Mouse (Mus musculus) embryo, embryonic 11 days (tissue): ENCODE measurements around the gene Ltbp1.

ENCODE experiments used
- DNase-seq: peaks from one replicate; pipeline ENCODE4 v3.0.0-alpha.2; 2015

The Ltbp1 gene

DNA sequence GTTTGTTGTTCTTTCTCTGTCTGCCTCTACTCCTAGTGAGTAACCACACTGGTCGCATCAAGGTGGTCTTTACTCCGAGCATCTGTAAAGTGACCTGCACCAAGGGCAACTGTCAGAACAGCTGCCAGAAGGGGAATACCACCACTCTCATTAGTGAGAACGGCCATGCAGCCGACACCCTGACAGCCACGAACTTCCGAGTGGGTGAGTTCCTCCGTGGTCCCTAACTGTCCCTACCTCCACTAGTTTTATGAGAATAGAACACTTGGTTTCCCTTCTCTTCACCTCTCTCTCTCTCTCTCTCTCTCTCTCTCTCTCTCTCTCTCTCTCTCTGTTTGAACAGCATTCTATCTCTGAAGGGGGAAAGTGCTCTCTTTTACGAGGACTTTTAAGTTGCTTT lies 173.6 kb downstream of the Ltbp1 start:
- DNase-seq: no peak

DNA sequence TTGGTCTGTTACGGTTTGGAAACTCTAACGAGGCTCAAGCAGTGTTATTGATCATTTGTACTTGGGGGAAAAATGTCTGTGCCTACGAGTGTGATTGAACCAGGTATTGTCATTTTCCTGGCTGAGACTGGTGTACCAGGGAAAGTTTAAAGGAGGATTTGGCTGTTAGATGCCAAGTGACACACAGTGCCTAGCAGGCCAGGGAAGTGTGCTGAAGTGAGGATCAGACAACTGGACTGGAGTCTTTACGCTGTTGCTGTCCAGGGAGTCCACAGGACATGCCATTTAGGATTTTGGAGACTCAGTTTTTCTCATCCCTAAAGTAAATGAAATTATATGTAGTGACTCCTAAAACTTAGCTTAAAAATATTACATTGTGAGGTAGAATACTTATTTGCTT lies 174.9 kb downstream of the Ltbp1 start:
- DNase-seq: no peak

DNA sequence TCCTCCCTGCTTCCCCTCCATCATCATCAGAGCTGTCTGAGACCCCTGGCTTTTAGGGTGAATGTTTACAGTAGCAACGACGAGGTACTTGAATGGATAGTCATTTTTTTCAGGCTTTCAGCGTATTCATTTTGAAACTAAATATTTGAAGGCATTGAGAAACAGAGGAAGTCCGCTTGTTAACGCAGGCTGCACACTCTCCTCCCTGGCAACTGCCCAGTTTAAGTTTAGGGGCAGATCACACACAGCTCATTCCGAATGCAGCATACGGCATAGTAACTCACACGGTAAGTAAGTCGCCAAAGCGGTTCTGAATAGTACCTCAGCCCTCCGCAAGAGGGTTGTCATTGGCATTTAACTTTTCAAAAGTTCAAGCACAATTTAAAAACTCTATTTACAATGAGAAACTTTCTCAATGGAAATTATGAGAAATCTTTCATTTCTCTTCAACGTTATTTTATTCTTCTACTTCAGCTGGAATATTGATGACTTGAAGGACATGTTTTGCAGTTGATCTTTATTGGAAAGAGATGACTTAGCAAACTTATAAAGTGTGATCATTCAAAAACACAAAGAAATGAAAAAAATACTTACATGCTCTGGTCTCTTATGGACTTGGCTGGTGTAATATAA lies 175.7 kb downstream of the Ltbp1 start:
- DNase-seq: no peak

DNA sequence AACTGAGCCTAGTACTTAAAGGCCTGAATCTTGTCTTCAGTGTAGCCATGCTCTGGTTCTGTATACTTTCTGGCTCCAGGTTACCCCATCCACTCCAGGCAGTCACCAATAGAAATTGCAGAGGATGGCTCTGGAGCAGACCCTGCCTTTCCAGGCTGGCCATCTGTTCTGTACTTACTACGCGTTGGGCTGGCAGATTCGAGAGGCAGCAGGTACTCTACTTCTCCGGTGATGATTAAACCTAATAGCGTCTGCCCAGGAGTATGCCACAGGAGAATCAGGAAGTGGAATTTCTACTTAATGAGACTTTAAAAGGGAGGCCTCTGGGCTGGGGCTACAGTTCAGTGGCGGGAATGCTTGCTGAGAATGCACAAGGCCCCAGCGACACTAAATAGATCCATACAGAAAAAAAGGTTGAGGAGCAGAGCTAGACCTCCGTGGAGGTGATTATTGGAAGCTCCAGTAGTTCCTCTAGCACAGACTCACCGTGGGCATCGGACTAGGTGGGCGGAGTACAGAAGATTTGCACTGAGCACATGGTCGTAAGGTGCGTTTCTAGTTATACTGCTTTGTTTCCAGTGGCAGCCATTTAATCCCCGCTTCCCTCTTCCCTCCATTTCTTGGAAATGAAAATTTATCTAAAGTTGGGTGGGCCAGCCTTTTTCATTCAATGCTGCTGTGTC lies 177.1 kb downstream of the Ltbp1 start:
- no peak for DNase-seq

DNA sequence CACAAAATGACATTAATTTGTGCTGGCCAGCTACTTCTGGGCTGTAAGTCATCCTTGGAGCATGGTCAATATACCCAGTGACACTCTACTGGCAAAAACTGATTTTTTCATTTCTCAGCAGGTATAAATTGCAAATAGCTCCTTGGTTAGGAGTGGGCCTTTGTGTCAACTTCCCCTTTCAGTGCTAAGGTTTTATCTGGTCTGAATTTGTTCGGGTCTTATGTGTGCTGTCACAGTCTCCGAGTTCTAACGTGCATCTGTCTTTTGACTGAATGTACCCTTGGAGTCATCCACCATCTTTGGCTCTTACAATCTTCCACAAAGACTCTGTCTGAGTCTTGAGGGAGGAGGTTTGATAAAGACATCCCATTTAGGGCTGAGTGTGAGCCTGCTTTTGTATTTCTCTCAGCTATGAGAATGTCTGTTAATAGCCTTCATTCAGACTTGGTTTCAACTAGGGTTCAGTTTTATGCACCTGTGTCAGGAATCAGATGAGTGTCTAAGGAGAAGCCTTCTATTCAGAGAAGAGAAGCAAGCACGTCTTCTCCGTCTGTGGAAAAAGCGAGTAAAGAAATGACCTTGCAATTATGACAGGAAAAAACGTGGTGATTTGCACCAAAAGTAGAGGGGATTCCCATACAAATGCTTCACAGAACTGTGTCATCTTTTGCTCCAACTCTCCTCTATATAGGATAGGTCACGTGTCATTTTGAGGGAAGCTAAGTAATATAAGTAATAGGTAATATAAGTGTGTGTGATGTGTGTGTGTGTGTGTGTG lies 181.6 kb downstream of the Ltbp1 start:
- DNase-seq: no peak

DNA sequence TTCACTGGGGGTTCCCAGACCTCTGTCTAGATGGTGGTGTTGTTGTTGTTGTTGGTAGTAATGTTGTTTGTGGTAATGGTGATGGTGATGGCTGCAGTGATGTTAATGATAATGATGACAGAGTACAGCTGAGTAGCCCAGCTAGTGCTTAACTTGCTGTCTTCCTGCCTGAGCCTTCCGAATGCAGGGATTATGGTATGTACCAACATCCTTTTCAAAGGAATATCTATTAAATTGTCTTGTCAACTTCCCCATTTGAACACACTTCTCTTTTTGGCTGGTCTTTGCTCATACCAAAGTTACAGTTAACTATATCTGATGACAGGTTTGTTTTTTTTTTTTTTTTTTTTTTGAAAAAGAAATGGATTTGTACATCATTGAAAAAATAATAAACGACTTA lies 191.6 kb downstream of the Ltbp1 start:
- DNase-seq: no peak

DNA sequence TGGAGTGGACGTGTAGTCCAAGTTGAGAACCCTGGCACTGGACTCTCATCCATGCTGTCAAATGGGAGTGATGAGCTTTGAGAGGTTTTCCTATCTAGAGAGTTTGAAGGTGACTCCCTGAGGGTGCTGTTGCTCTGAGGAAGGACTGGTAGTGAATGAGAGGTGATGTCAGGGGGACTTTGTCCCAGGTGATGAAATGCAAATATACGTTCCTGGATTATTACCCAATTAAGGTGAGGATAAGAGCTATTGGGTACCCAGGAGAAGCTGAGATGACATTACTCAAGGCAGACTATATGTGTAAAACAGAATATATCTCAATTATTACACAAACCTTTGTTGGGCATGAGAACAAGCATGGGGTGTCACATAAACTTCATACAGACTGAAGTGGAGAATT lies 193.4 kb downstream of the Ltbp1 start:
- no peak for DNase-seq

DNA sequence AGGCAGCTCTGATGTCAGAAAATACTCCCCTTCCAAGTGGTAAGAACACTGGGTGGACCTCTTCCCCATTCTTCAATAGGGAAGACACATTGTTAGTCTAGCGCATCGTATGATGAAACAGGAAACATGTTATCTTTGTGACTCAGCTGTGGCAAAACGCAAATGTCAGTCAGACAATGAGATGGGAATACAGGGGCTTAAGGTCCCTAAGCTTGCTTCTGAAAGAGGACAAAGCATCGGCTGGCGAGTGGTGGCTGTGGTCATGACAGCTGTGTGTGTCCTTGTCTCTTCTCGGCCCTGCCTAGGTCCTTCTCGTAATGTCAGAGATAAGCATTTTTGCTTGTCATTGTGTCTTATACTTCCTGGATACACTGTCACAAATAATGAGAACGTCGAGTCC lies 194.3 kb downstream of the Ltbp1 start:
- no peak for DNase-seq

DNA sequence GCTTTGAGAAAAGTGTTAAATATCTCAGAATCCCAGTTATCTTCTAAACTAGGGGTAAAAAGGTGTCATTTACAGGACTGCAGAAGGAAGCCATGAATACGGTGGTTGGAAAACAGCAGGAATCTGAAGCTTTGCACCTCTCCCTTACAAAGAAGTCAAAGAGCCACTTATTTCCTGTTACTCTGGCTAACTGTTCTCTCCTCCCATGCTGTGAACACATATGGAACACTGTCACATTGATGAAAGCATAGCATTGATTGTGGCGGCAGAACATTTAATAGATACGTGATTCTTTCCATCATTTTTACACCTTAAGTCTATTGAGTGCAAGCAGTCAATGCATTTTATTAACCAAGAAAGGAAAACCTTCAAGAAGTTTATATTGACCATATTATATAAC lies 196.9 kb downstream of the Ltbp1 start:
- DNase-seq: no peak

DNA sequence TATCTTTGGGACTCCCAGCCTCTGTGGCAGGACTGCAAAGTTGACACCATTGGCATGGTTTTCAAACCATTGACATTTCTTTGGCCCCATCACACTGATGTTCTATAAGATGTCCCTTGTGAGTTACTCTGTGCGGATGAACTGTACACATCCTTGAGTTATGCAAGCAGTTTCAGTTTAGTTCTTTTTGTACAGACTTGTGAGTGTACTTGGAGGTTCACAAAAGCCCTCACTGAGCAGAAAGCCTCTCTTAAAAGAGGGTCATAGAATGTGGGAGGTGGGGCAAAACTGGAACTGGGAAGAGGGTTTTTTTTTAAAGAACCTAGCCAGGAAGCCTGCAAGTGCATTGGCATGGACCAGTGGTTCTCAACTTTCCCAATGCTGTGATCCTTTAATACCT lies 198.7 kb downstream of the Ltbp1 start:
- no peak for DNase-seq

DNA sequence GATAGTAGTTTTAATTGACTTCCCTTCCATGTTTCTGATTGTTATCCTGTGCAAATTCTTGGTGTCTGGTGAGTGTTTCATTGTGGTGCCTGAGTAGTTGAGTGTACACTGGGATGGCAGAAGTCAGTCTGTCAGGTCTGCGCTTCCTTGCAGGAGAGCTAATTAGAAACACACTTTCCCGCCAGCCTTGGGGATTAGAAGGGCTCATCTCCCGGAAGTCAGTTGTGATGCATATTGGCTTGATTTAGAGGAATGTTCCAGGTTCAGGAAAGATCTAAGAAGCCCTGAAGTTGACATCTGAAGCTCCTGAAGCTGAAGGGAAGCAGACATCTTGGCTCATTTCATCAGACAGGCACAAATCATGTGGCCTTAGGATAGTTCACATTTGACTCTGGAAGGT lies 200.9 kb downstream of the Ltbp1 start:
- peak; percentile 54 for DNase-seq

DNA sequence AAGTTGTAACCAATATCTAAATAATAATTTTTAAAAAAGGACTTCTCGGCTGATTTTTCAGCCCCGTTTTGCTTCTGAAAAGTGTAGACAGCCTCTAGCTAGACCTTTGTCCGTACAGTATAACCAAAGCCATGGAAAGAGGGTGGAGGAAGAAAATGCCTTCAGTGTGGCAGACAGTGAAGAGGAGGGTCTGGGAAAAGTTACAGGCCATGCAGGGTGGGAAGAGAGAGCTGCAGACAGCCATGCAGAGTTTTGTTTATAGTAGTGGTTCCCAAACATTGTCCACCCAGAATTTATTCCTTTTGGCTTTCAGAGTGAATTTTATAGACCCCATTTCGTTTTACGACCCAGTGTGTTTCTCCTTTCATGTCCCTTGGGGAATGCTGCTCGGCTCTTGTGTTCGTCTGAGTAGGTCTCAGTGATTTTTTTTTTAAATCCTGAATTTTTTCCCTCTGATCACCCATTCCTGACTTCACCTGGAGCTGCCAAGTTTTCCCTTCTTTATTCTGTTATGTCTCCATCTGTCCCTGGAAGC lies 202.9 kb downstream of the Ltbp1 start:
- DNase-seq: peak; percentile 22

DNA sequence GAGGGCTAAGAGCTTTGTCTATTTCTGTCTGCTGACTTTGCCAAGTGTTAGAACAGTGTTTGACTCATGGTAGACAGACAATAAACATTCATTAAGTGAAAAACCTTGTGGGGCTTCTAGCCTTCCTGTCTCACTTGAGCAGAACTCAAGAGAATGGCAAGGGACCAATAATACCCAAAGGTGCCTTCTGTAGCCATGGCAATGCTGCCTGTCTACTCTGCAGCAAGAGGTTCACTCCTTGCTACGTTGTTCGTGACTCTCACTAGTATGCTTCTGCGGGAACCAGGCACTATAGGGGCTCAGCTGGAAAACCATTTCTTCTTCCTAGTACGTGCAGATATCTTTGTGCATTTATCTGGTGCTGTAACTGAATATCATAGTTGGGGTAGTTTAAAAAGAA lies 205.2 kb downstream of the Ltbp1 start:
- no peak for DNase-seq

DNA sequence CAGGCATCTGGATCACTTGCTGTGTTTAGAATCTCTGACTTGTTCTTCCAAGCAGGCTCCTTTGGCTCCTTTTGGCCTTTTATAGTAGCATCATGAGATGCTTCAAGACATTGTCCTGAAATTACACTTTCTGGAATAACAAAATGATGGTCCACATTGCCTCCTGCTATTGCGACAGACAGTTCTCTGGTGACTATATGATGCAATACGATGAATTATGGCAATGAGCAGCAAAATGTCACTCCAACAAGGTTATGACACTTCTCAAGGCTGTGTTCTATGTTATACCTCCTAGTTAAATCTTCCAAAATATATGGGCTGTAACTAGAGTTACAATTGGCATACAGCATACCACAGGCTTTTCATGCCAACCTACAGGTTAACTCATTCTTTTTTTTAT lies 211.0 kb downstream of the Ltbp1 start:
- no peak for DNase-seq

DNA sequence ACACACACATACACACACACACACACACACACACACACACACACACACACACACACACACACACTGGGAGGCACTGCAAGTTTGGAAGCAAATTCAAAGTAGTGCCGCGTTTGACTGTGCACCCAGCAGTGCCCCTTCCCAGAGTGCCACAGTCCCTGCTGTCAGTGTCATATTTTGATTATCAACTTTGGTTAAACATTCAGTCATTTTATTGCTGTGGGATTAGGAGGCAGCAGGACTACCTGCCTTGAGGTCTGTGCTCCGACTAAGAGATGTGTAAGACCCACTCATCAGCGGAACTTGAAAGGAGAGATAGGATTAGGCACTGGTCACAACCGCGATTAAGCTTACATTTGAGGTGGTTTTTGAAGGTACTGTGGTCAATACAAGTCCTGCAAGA lies 213.3 kb downstream of the Ltbp1 start:
- no peak for DNase-seq

DNA sequence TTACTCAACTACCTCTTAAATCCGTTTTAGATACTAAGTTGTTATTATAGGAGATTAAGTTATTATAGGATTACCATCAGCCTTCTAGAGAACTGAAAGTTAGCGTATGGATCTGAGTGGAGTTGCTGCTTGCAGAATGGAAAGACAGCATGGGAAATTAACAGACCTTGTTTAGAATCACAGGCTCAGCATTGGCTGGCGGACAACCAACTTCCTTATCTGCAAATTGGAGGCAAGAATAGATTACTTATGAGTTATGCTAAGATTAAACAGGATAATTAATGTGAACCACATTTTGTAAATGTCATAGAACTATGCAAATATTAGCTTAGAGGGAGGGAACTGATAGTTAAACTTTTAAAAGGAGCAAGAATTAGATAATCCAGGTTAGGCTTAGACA lies 223.0 kb downstream of the Ltbp1 start:
- DNase-seq: no peak

DNA sequence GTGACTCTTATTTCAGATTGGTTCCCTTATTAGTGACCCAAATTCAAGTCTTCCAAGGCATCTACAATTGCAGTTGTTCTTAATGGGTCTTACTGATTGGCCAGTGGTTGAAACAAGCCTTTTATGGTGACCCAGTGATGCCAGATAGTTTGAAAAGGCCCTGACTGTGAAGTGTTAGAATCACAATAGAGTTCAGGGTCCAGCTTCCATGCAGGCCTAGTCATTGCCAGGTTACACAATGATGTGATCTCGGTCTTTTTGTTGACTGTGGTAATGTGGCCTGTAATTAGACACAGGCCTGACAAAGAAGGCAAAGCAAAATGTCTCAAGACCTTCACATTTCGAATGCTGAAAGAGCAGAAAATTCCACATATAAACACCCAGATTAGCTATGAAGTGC lies 227.8 kb downstream of the Ltbp1 start:
- no peak for DNase-seq

DNA sequence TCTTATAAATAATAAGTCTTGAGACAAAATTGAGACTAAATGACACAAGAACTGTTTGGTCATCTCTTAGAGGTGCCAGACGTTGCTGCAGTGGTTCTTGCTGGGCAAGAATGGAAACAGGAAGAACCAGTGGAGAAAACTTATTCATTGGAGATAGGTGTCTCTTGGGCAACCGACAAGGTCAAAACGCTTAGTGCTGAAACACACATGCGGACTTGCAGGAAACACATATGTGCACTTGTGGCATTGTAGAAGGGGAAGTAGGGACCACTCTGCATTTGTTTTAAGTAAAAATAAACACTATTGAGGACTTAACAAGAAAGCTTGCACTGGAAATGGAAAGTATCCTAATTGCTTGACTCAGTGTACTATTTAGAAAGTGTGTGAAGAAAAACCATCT lies 228.6 kb downstream of the Ltbp1 start:
- DNase-seq: no peak

DNA sequence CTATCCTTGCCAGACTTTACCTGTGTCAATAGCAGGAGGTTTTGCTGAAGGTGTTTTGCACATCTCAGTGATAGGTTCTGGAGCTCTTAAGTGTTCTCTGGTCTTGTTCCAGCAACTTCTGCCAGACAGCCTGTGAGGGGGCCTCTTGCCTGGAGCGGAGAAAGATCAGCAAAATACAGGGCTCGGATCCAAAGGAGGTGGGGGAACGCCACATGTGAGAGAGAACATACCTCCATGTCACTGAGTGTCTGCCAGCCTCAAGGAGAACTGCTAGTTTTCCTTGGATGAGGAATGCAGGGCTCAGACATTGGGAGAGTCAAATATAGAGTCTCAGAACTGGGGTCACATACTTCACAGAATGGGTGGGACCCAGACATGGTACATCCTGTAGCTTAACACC lies 230.4 kb downstream of the Ltbp1 start:
- no peak for DNase-seq

DNA sequence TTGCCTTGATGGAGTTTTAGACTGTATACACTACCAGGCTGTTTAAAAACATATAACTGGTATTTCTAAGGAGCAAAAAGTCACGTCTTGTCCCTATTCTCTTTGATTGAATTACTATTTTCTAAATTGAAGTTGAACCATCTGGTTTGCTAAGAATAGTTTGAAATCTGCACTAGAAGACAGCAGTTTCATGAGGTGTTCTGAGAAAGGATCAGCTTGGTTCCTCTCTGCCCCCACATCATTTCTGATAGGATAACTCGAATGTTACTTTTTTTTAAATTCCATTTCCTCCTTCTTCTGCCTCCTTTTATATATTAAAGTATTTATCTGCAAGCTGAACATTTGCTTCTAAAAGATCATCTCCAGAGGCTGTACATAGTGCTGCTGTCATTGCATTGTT lies 231.2 kb downstream of the Ltbp1 start:
- no peak for DNase-seq

DNA sequence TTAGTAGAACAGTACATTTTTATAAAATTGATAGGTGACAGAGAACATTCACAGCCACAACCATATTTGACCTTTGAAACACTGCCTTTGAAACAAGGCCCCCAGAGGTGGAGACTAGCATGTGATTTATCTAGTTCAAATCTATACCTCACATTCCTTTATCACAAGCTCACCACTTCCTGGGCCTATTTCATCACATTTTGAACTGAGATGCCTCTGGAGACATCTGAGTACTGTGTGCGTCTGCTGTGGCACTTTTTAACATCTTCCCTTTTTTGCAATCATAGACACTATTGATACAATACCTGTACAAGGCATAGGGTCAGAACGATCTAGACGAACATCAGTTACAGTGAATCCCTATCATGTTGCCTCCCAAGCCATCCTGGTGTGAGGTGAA lies 232.1 kb downstream of the Ltbp1 start:
- no peak for DNase-seq

DNA sequence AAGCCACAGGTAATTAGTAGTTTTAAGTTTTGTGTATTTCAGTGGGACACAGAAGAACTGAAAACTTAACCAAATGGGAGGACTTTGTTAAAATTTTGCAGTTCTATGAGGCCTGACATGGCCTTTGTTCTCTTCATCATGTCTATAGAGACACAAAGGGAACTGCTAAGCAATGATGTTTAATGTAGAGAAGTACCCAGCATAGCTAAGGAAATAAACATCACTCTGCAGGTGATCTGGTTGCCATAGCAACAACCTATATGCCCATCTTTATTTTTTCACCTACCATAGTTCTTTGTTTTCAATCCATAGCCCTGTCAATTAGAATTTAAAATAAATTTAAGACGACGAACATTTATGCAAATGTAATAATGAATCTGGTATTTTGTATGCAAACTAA lies 233.3 kb downstream of the Ltbp1 start:
- DNase-seq: no peak

DNA sequence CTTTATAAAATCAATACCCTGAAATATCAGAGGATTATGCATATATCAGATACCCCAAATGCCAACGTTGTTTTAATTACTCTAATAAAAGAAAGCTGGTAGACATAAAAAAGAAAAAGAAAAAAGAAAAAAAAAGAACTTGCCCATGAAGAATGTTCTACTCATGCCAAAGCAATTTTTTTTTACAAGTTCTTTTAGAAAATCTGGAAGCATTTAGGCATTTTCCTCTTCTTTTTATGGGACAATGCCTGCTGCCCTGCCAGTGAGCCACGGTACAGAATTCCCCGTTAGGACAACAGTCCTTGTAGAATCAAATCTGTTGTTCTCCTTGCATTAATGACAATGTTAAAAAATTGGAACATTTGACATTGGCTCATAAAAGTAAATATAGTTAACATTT lies 234.2 kb downstream of the Ltbp1 start:
- DNase-seq: no peak

DNA sequence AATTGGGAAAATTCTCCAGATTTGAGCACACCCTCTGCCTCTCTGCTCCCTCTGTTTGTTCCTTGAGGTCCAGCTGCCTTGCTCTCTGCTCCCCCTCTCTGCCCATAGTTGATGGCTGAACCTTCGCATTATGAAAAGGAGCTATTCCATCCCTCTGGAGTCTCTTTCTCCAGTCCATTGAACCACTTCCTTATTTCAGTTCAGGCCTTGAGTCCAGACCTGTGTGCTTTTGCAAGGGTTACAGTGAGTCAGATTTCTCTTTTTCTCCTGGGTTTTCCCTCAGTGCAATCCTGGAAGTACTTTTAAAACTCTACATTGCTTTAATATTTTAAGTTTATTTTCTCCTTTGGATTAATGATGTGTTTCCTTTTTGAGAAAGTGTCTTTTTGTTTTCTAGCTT lies 236.7 kb downstream of the Ltbp1 start:
- DNase-seq: no peak
